Mouse (Mus musculus) kidney, postnatal 14 days (tissue): Measurements from ENCODE around the gene Rpl6.
"Not testable (repeated sequence)": the region's sequence is repeated elsewhere in the genome, so short reads cannot be mapped to it uniquely, and the experiment has no call there.

Experiments used
- DNase-seq: peaks from one replicate; pipeline ENCODE4 v3.0.0; 2022; ENCODE audit warnings: mixed read lengths

The Rpl6 gene

GRCm38 (mm10) chr5:121197337-121197736 is 6.9 kb upstream of the Rpl6 start:
- no peak for DNase-seq

GRCm38 (mm10) chr5:121198376-121198775 is 5.9 kb upstream of the Rpl6 start:
- DNase-seq = no peak

DNA sequence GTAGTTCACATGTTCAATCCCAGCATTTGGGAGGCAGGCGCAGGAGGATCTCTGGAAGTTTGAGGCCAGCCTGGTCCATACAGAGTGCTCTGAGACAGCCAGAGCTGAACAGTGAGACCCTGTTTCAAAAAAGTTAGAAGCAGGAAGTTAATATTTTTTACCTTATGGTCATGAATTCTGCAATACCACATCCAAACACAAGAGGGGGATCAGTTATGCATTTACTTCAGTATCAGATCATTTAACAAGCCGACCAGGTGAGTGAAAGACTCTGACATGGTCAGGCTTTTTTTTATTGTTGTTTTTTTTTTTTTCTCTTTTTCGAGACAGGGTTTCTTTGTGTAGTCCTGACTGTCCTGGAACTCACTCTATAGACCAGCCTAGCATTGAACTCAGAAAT is 2.5 kb upstream of the Rpl6 start:
- DNase-seq = peak; percentile 54

- DNase-seq = no peak
Measured at GRCm38 (mm10) chr5:121202467-121202866, 1.8 kb upstream of the Rpl6 start.

DNA sequence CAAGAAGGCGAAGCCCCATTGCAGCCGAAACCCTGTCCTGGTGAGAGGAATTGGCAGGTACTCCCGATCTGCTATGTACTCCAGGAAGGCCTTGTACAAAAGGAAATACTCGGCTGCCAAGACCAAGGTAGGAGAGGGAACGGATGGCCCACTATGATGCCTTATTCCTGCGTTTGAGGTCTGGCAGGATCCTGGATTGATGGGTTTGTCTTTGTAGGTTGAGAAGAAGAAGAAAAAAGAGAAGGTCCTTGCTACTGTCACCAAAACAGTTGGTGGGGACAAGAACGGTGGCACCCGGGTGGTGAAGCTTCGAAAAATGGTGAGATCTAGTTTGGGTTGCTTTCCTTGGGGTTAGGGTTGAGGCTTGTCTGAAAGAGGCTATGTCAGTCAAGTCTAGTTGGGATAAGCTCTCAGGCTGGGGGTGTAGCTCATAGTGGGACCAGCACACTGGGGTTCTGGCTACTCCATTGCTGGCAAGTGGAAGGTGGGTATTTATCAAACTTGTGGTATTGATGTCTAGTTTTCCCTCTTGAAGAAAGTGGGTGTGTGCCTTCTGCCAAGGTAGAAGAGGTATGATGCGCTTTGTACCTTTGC is 1.4 kb downstream of the Rpl6 start:
- not testable (repeated sequence) for DNase-seq

DNA sequence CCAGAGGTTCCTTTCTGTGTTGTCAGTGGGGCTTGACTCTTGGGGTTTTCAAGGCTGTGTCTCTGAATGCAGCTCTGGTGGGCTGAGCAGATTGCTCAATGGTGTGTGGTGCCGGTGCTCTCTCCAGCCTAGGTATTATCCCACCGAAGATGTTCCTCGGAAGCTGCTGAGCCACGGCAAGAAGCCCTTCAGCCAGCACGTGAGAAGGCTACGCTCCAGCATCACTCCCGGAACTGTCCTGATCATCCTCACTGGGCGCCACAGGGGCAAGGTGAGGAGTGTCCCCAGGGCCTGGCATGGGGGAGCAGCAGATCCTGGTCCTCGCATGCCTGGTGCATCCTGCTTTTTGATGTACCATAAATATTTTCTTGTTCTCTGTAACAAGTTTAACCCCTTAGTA is 2.3 kb downstream of the Rpl6 start:
- DNase-seq = no peak

DNA sequence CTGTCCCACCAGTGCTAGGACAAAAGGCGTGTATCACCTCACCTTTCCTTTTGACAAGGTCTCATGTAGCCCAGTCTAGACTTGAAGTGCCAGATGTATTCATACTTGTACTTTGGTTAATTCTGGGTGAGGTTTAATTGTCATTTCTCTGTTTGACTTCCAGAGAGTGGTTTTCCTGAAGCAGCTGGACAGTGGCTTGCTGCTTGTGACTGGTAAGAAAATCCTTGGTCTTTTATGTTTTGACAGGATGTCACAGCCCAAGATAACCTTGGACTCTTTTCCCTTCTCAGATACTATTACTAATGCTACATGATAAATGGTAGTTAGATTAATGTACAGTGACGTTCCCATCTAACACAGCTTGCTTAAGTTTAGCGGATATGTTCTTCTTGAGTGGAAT is 2.7 kb downstream of the Rpl6 start:
- no peak for DNase-seq

- no peak for DNase-seq
Measured at GRCm38 (mm10) chr5:121209755-121210600, 5.7 kb downstream of the Rpl6 start.

DNA sequence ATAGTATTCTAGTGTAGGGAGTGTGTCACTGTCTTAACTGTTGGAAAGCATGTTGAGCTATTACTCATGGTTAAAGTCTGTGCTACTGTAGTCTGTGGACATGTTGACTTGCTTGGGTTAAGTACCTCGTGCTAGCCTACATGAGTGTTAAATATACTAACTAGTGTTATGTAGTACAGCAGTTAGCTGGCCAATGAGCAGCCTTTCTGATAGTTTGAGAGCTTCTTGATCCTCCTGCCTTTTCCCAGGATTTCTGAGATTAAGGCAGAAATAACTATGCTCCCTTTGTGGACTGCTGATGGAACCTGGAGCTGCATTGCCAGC is 6.3 kb downstream of the Rpl6 start:
- DNase-seq = no peak

DNA sequence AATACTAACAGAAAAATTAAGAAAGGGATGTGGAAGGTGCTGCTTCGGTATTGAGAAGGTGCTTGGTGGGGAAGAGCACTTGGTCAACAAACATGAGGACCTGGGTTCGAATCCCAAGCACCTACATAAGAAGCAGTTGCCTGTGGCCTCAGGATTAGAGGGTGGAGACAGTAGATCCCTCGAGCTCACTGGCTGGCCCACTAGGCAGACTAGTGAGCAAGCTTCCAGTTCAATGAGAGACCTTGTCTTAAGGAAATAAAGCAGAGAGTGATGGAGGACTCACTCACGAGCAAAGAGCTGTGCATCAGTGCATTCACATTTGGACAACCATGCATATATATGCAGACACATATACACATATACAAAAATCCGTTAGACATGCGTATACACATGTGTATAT is 7.8 kb downstream of the Rpl6 start:
- DNase-seq = no peak

- DNase-seq = no peak
Measured at GRCm38 (mm10) chr5:121214707-121215106, 10.4 kb downstream of the Rpl6 start.

DNA sequence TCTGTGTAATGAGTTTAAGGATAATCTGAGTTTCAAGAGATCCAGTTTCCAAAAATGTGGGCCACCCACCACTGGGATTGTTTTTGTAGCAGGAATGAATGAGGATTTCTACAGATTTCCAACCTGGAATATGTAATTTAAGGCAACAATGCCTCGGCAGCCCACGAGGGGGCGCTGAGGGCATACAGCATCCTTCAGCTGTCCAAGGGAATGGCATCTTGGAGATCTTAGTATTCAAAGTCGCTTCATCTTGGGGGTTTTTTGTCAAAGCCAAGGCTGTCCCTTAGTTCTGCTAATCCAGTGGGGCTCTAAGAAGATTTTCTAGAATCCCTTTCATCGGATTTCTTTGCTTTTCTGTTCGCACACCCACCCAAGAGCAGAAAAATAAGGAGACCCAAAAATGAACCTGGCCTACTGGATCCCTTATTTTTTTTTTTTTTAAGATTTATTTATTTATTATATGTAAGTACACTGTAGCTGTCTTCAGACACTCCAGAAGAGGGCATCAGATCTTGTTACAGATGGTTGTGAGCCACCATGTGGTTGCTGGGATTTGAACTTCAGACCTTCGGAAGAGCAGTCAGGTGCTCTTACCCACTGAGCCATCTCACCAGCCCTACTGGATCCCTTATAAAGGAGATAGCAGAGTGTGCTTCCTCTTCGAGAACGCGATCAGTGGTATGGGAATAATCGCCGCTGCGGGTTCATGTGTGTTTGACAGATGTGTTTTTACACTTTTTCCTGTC is 11.3 kb downstream of the Rpl6 start:
- peak; percentile 79 for DNase-seq

DNA sequence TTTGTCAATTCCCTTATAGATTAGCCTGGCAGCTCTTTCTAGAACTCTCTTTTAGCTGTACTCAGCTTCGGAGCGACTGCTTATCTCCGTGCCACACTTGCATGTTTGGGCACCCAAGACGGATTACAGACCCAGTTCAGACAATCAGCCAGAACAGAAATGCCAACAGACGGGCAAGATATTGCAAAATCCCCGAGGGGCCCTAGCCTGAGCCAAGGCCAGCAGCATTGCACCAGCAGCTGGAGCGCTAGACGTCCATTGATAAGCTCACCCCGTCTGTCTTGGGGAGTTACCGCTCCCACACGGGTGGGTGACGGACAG is 11.8 kb downstream of the Rpl6 start:
- no peak for DNase-seq

DNA sequence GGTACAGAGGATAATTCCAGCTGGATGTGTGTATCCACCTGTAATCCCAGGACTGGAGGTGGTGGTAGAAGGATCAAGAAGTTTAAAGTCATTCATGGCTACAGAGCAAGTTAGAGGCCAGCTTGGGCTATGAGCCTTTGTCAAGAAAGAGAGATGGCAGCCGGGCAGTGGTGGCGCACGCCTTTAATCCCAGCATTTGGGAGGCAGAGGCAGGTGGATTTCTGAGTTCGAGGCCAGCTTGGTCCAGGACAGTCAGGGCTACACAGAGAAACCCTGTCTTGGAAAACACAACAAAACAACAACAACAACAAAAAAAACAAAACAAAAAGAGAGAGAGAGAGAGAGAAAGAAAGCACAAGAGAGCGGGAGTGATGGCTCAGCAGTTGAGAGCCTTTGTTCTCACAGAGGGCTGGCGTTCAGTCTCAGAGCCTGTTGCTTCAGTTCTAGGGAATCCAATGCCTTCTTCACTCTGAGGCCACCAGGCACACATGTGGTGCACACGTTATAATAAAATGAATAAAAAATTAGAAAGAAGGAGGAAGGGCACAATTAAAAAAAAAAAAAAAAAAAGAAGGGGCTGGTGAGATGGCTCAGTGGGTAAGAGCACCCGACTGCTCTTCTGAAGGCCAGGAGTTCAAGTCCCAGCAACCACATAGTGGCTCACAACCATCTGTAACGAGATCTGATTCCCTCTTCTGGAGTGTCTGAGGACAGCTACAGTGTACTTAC is 12.5 kb downstream of the Rpl6 start:
- not testable (repeated sequence) for DNase-seq

GRCm38 (mm10) chr5:121217313-121217634 is 13.0 kb downstream of the Rpl6 start:
- no peak for DNase-seq

DNA sequence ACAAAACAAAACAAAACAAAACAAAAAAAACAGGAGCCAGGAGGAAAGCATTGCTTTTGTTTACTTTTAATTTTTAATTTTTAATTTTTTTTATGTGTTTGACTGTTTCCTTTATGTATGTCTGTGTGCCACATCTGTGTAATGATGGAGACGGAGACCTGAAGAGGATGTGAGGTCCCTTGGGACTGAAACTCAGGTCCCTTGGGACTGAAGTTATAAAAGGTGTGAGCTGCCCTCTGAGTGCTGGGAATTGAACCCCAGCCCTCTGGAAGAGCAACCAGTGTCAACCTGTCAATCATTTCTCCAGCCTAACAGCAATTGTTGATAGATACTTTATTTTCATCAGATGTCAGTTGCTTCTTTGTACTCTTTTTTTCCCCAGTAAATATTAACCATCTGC is 14.9 kb downstream of the Rpl6 start:
- DNase-seq = no peak

- DNase-seq = peak; percentile 97
Measured at GRCm38 (mm10) chr5:121219980-121220731, 15.9 kb downstream of the Rpl6 start, which contains the start of gene Hectd4. Hectd4 (plus strand) TSS chr5:121220219.

DNA sequence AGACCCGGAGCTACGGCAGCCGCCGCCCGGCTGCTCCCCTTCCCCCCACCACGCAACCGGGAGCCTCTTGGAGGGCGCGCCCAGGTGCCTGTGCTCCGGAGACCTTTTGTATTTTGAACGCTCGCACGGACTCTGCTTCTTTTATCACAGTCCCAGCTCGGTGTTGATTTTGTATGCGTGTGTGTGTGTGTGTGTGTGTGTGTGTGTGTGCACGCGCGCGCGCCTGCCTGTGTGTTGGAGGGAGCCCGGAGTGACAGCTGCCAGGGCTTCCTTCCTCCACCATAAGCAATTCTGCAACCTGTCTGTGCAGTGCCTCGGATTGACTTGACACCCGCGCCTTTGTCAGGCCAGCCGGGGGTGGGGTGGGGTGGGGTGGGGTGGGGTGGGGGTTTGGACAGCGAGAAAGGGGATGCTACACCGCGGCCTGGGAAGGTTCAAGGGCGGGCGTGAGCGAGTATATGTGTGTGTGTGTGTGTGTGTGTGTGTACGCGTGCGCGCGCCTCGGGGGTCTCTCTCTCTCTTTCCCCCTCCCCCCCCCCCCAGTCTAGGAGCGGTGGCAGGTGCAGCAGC is 16.5 kb downstream of the Rpl6 start:
- no peak for DNase-seq

GRCm38 (mm10) chr5:121221328-121221850 is 17.1 kb downstream of the Rpl6 start:
- DNase-seq = no peak

DNA sequence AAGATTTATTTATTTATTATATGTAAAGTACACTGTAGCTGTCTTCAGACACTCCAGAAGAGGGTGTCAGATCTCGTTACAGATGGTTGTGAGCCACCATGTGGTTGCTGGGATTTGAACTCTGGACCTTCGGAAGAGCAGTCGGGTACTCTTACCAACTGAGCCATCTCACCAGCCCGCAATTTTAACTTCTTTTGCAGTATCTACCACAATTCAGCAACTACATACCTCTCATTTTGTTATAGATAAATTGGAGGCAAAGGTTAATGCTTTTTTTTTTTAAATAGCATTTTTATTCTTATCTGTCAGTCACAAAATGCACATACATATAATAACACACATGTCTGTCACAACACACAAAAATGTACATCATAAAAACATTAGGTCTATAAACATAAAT is 19.7 kb downstream of the Rpl6 start:
- not testable (repeated sequence) for DNase-seq

- DNase-seq = no peak
Measured at GRCm38 (mm10) chr5:121224856-121225255, 20.6 kb downstream of the Rpl6 start.

DNA sequence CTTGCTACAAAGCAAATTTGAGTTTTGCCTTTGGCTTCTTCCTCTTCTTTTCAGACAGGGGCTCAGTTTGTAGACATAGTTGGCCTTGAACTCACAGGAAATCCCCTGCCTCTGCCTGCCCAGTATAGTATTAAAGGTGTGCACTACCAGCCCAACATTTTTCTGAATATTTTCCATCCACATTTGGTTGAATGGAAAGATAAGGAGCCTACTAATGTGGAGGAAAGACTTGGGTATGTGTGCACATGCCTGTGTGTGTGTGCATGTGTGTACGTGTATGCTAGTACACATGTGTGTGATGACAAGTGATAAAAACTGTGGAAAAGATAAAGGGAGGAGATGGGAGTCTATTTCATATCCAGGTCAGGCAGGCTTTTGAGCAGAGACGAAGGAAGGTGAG is 21.6 kb downstream of the Rpl6 start:
- no peak for DNase-seq
